15 mouse cellular contexts compared by ENCODE assay signal in the genomic region with DNA sequence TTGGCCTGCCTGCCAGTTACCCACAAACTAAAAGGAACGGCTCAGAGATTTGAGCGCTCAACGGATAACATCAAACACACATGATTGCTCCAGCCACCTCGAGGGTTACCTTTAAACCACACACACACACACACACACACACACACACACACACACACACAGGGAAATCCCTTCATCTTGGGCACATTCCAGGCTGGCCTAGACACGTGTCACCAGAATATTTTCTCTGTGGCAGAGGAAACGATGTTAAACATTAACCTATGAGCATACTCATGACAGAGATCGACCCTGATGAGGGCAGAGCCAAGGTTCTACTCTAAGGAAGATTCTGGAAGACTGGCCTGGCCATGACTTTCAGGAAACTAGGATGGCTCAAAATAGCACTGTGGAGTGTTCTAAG. TPM values are rescaled to one million over a fixed set of nuclear protein-coding genes. Genes with fewer than 3 reads are reported as not detected.
DNase-seq lines count a peak whose midpoint lies in the region; ATAC-seq and TF ChIP-seq lines count a peak whose summit lies in the region.
"Had no signal": no experiment of that assay in that cellular context is flagged by ENCODE, and none has a peak within 500 bp of the region (broad histone marks: within the 10 kb centered on the region; RNA-seq: fewer than 3 reads in every experiment).

No protein-coding gene starts in this region.

- H3K4me2 ChIP-seq in kidney, postnatal 0 days (ENCODE audit: low read length), result no peak overlapping the region
- no peak overlapping the region for H3K4me2 ChIP-seq in lung, embryonic 16.5 days (ENCODE audit: low read depth, low read length)
- H3K4me2 ChIP-seq: hindbrain, embryonic 13.5 days; limb, embryonic 12.5 days had no signal

- H3K27me3 ChIP-seq in kidney, postnatal 0 days (ENCODE audit: insufficient read depth, low read length), result no peaks in the 10 kb centered on the region
- no peaks in the 10 kb centered on the region for H3K27me3 ChIP-seq in lung, embryonic 16.5 days (ENCODE audit: control insufficient read depth, insufficient read depth, low read depth, low read length)
- H3K27me3 ChIP-seq: hindbrain, embryonic 13.5 days; limb, embryonic 12.5 days had no signal

- no peak for TF ChIP-seq CTCF in kidney, postnatal 0 days (IDR thresholded peaks at IDR 0.05; ENCODE audit: low read depth)

- ATAC-seq in kidney, postnatal 0 days (replicated peaks; ENCODE audit: low FRiP score, low read depth), result peak; percentile 83
- ATAC-seq in lung, embryonic 16.5 days (ENCODE audit: low read depth), result peak; percentile 6; the same call in 1 of the 2 replicates

- no peaks in the 10 kb centered on the region for H3K9me3 ChIP-seq in kidney, postnatal 0 days (replicated peaks; ENCODE audit: low read length)
- no peaks in the 10 kb centered on the region for H3K9me3 ChIP-seq in lung, embryonic 16.5 days (ENCODE audit: control insufficient read depth, low read length)
- H3K9me3 ChIP-seq: hindbrain, embryonic 13.5 days; limb, embryonic 12.5 days had no signal

- no peaks in the 10 kb centered on the region for H3K36me3 ChIP-seq in kidney, postnatal 0 days (ENCODE audit: insufficient read depth, low read length)
- H3K36me3 ChIP-seq in lung, embryonic 16.5 days (ENCODE audit: control insufficient read depth, insufficient read depth, low read length), result no peaks in the 10 kb centered on the region
- H3K36me3 ChIP-seq: G1E; hindbrain, embryonic 13.5 days; limb, embryonic 12.5 days had no signal

- no peak overlapping the region for H3K9ac ChIP-seq in kidney, postnatal 0 days (ENCODE audit: low read depth, low read length)
- H3K9ac ChIP-seq in lung, embryonic 16.5 days (ENCODE audit: low read length), result no peak overlapping the region
- H3K9ac ChIP-seq: hindbrain, embryonic 13.5 days; limb, embryonic 12.5 days had no signal

- no peak overlapping the region for H3K27ac ChIP-seq in kidney, postnatal 0 days
- H3K27ac ChIP-seq in lung, embryonic 16.5 days (ENCODE audit: low read length), result no peak overlapping the region
- H3K27ac ChIP-seq: hindbrain, embryonic 13.5 days; limb, embryonic 12.5 days had no signal

- H3K4me3 ChIP-seq in kidney, postnatal 0 days (replicated peaks; ENCODE audit: low read depth, low read length), result no peak overlapping the region
- H3K4me3 ChIP-seq in lung, embryonic 16.5 days (ENCODE audit: low read length), result no peak overlapping the region
- H3K4me3 ChIP-seq: hindbrain, embryonic 13.5 days; limb, embryonic 12.5 days; myocyte had no signal

- H3K4me1 ChIP-seq in kidney, postnatal 0 days (replicated peaks; ENCODE audit: insufficient read depth, low read length), result peaks cover 15% of the 10 kb centered on the region
- H3K4me1 ChIP-seq in lung, embryonic 16.5 days (replicated peaks; ENCODE audit: control insufficient read depth, insufficient read depth, low read length), result peaks cover 10% of the 10 kb centered on the region

- intact Hi-C loops in heart, postnatal 36 days (cut with DNase I), result no loop called here

- peak; percentile 26 for DNase-seq in urinary bladder, postnatal 25 days (ENCODE audit: low spot score)
- no peak for DNase-seq in urinary bladder, adult 2 months (ENCODE audit: low spot score)
- peak; percentile 55 for DNase-seq in kidney, postnatal 0 days (ENCODE audit: low spot score)
- DNase-seq in heart, postnatal 36 days, result no peak
- DNase-seq in spleen, postnatal 14 days (ENCODE audit: low spot score in 2 of 2), result no peak
- no peak for DNase-seq in cerebellum, postnatal 25 days
- DNase-seq in gastrocnemius, adult 8-10 months (ENCODE audit: low spot score in 2 of 2), result no peak
- DNase-seq: gastrocnemius, postnatal 25 days; right cerebral cortex, postnatal 4 days had no signal

- WGBS in kidney, postnatal 0 days, result 49% methylated on average over 7 of the region's 7 CpGs
- WGBS in lung, embryonic 16.5 days, result 48% methylated on average over 7 of the region's 7 CpGs

RNA-seq across cellular contexts. Expression of a gene that starts 29.2 kb away (rescaled TPM):
- 2.0 and 3.3 TPM in 2 replicates for polyA plus RNA-seq in urinary bladder, adult 2 months (2012; rRNA removed)
- 3.8 and 4.2 TPM in 2 replicates for polyA plus RNA-seq in kidney, postnatal 0 days (2015; fragmentation: Nextera tagmentation; extraction: Ambion mirVana)
- 1.4 and 1.6 TPM in 2 replicates for polyA plus RNA-seq in lung, embryonic 16.5 days (2015; fragmentation: Nextera tagmentation; extraction: Ambion mirVana)
- under 1 TPM; 0.33 to 0.60 TPM for total RNA-seq in heart, postnatal 36 days (2021)
- total RNA-seq in gastrocnemius, adult 8-10 months (2022), result 1 to 10 TPM in 3 of 4 experiments, under 1 TPM in 1; 0.80 to 1.5 (median 1.1) TPM
- total RNA-seq: megakaryocyte-erythroid progenitor cell, adult 5-6 weeks had no signal
- polyA plus RNA-seq: G1E had no signal

Comparison
In these comparisons a context has a peak if more than half of its experiments do, and no peak if none do; other contexts are left out.
1. DNase-seq: peak in urinary bladder, postnatal 25 days (single experiment) and kidney, postnatal 0 days (single experiment); none in urinary bladder, adult 2 months (single experiment), heart, postnatal 36 days (0 of 2), spleen, postnatal 14 days (0 of 2), cerebellum, postnatal 25 days (0 of 2) and gastrocnemius, adult 8-10 months (0 of 2).